Mouse (Mus musculus): ENCODE results near the gene Zfp503.

Zfp503 gene

DNA sequence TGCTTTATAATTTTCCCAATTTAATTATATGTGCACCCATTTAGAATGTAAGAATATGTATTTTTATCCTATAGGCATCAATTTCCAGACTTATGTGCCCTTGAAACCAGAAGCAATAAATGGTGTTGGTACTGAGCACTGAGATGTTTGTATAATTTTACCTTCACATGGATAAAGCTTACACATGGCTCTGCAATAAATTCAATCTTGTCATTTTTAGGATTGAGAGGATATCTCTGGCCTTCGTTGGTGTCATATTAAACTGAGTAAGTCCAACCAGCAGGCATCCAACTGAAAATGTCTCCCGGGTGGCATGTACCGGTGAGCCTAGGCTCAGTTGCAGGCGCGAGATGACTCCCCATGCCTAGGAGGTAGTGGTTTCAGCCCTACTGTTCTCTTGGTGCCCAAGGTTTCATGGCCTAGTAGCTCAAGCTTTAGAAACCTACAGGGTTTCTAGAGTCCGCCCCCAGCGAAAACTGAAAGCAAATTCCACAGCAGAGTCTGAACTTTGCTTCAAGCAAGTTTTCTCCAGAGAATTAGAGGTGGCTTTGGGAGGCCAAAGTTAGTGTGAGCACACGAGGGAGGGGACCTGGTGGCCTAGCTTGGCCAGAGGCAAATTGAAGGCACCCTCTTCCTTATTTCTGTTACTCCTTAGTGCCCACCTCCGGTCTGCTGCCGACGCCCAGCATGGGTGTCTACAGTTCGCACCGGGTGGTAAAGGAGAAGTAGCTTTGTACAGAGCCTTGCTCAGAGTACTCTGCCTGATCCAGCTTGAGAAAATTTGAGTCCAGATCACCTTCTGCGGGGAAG, 4.1 kb upstream of the Zfp503 start:
- no peak for DNase-seq (ENCODE audit: low read depth)

DNA sequence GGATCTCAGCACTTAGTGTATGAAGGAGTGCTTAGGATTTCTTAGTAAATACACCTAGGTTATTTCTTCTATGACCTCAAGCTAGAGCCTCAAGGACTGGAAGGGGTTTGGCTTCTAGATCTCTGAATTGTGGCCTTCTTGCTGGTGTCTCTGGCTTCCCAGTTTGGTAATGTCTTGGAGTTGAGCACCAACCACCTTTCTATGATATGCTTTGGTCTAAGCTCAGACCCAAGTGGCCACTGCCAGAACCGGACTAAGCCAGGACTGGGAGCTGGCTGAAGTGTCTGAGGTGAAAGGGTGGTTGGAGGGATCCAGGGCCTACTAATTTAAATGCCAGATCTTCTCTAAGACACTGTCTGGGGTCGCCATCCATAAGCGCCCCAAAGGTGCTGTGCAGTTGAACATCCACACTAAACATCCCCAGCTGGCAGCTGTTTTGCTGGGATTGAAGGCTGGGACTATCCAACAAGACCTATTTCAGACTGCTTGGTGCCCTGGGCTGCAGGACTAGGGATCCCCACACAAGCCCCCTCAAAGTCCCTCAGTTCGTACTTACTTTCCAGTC, 3.0 kb upstream of the Zfp503 start:
- no peak for DNase-seq (ENCODE audit: low read depth)

DNA sequence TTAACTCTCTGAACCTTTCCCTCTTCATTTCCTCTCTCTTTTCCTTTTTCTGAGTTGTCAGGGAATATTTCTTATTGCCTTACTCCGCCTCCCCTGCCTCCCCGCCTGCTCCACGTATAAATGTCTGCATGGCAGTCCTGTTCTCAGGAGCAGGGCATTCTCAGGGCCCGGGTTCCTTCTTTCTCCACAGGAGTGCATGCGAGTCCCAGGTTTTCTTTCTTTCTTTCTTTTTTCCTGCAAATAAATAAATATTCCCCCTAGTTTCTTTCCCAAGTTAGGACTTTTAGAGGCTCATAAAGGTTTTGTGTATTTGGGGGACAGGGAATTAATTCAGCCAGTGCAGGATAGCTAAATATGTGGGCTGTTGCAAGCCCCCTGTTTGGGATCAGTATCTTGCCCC, 2.5 kb upstream of the Zfp503 start:
- no peak for DNase-seq (ENCODE audit: low read depth)

DNA sequence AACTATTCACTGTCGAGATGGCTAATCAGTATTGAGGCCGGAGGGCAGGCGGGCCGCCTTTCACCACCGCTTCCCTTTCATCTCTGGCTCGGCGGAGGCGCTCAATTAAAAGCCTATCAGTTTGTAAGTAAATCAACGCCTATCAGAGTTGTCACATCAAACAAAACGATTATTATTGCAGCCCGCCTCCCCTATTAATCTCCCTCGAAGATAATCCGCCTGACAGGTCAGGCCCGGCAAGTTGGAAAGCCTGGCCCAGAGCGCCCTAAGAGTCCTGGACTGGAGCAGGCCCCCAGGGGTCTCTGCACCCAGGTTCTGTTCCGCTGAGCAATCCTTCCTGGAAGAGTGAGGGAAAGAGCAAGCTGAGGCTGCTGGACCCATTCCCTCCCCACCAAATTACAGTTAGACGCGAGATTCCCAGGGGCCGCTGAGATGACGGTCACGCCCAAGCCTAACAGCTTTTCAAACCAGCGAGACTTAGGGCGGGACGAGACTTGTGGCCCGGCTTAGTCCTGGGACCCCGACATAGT, 1.9 kb upstream of the Zfp503 start:
- no peak for DNase-seq (ENCODE audit: low read depth)

DNA sequence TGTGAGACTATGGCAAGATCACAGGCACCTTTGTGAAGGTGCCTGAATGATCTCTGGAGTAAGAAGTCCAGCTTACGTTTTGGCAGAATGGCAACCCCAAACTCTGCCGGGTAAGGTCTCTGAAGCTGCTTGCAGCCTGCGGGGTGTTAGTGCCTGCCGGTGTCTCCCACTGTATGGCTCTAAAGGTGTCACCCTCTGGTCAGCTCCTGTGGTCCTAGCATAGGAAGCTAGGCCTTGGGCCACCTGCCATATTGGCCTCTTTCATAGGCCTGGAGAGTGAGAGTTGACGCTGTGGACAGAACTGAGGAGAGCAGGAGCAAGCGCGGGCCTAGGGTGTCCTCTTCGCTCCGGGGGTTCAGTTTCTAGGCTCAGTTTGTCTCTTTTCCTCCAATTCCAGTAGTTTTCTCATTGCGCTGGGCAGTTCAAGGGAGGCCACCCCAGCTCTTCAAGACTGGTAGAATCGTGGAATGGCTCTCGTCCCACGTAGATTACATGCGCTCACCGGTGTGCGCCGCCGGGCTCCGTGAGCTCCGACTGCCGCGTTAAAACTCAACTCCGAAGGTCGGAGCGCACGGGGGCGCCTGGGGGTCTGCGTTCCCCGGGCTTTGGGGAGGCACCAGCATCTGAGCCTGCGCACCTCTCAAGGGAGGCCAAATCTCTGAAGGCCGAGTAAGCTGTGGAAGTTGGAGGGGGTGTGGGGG, 1.1 kb upstream of the Zfp503 start:
- DNase-seq (ENCODE audit: low read depth), result no peak

DNA sequence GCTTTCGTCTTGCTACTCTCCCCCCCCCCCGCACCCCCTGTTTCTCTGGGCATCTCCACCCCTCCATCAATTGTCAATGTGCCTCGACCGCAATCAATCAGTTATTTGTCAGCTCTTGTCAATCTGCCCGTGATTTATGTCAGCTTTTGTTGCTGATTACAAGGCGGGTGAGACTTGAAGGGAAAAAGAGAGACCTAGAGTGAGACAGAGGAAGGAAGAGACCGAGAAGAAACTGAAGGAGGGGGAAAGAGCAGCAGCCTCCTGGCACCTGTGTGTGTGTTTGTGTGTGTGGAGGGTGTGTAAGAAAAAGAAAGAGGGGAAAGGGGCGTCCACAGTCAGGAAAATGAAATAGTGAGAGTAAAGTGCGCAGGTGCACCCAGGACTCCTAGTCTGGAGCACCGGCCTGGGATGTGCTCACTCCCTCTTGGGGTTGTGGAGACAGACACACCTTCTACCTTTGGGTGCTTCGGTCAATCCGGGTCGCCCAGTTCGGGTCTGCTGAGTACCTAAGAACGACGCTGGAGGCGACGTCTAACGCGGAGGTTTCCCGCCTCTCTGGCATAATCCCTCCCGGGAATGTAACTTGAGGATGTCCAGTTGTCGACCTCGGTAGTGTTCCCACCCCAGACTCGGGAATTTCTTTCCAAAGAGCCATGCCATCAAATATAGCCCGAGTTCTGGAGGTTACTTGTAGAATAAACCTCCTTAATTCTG, 667 bp downstream of the Zfp503 start:
- no peak for DNase-seq (ENCODE audit: low read depth)

DNA sequence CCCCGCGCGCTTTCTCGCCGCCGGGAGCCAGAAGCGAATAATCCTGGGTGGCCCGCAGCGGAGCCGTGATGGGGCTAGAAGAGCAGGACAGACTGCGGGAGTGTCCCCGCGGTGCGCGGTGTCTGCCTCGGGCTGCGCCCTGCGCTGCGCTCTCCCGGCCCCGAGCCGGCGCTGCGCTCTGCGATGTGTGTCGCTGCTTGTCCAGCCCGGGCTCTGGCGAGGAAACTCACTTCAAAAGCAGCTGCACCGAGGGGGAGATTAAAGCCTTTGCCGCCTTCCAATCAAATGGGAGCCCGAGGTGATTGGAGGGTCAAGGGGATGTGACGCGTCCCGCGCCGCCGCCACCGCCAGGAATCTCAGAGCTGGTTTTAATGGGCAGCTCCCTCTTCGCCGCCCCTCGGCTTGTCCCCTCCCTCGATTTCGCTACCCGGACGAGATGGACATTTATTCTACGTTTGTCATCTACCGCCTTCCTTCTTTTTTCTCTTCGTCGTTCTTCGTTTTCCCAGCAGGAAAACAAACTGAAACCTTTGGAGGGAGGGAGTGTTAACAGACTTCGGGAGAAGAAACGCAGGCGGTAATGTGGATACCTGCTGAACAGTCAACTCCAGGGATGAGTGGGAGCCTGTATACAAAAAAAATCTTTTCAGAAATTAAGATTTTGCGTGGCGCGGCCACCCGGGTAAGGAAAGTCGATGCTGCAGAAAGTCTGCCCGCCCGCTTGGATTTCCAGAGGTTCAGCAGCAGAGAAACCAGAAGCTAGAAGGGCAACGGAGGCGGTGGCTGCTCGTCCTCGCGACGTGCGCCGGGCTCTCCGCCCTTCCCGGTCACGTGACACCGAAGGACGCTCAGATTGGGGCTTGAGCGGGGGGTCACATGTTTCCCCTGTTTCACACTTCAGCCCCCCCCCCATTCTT, 1.5 kb downstream of the Zfp503 start:
- DNase-seq (ENCODE audit: low read depth), result no peak

DNA sequence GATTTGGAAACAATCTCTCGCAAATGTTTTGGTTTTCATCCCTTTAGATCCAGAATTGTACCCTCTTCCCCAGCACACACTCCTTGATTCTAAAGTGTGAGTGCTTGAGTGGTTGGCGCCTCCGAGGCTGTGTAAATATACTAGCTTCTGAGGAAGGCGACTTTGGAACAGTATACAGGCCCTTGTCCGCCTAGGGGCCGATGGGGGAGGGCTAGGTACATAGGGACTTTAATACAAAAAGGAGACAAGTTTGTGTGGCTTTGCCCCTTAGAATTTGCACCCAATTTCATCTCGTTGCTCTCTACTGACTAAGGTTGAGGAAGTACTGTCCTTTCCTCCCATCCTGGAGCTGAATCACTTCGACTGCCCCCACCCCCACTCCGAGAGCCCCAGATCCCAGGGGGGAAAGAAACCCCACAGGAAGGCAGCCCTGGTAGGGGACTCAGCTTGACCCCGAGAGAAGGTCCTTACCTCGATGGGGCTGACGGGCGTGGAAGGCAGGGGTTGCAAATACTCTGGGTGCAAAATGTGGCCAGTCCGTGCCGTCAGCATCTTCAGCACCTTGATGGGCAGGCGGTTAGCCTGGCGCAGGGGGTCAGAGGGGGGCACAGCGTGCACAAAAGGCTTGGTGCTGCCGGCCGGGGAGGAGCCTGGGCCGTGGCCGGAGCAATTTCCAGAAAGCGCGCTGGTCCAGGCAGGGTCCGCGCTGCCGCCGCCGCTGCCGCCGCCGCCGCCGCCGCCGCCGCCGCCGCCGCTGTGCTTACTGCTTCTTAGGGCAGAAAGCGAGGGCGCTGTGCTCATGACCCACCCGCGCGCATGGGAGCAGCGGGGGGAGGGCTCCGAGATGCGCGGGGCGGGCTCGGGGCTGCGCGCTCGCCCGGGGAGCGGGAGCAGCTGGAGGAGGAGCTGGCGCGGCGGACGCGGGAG, 2.4 kb downstream of the Zfp503 start:
- no peak for DNase-seq (ENCODE audit: low read depth)

DNA sequence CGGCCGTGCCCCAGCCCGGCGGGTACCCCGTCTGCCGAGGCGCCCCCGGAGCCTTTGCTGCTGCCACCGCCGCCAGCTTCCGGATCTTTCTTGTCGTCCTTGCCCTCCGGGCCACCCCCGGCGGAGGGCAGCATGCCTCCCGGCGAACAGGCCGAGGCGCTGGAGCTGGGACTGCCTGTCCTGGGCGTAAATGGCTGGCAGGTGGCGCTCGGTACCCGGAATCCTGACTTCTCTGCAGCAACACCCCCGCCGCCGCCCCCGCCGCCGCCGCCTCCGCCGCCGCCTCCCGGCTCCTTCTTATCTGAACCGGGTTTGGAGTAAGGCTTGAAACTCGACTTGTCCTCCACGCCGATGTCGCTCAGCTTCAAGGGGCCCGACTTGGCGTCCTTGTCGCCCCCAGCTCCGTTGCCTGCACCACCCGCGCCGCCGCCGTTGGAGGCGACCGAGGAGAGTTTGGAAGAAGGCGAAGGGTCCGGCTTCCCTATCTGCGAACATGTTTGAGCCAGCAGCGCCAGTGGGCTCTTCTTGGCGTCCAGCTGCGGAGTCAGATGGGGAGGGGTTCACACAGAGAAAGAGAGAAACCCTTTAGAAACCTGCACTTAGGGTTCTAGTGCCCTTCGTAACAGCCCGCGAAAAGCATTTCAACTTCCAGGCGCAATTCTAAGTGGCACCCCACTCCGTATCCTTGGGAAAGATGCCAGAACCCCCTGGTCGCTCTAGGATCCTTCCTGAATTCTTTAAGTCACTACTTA, 3.2 kb downstream of the Zfp503 start:
- DNase-seq (ENCODE audit: low read depth), result no peak

DNA sequence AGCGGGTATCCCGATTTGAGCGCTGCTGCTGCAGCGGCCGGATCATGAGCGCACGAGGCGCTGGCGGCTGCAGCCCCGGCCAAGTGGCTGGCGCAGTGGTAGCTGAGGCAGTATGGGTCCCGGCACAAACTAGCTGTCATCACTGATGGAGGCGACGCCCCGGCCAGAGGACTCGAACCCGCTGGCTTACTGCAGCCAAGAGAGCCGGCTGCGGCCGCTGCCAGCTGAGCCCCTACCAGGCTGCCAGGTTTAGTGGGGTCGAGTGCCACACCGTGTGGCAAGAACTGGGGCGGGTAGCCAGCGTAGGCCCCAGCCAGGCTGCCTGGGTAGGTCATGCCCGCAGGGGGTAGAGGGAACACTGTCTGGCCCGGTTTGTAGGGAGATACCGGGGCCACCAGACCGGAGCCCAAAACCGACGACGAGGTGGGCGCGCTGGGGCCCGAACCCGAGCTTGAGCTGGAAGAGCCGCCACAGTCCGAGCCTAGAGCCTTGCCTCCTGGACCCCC, 3.9 kb downstream of the Zfp503 start:
- DNase-seq (ENCODE audit: low read depth), result no peak

DNA sequence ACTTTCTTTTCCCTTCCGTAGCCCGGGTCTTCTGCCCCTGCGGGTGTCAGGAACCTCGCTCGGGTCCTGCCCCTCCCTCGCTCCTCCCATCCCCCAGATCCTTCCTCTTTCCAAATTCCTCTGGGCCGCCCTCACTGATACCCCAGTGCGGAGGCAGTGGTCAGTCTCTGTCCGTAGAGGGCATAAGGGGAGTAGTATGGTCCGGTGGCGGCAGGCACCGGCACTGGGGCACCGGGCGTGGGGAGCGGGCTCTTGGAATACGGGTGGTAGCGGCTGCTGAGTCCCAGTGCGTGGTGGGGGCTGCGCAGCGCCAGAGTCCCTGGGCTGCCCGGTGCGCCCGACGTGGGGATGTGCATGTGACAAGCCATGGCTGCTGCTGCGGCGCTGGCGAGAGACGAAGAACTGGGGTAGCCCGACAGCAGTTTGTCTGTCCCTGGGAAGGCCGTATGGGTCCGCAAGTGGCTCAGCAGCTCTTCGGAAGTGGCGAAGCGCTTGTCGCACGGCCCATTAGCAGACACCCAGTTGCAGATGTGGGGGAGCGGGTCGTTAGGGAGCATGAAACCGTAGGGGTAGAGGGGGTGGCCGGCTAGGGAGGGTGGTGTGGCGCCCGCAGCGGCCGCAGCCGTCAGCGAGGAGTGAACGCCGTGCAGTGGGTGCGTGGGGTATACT, 4.5 kb downstream of the Zfp503 start:
- no peak for DNase-seq (ENCODE audit: low read depth)

DNA sequence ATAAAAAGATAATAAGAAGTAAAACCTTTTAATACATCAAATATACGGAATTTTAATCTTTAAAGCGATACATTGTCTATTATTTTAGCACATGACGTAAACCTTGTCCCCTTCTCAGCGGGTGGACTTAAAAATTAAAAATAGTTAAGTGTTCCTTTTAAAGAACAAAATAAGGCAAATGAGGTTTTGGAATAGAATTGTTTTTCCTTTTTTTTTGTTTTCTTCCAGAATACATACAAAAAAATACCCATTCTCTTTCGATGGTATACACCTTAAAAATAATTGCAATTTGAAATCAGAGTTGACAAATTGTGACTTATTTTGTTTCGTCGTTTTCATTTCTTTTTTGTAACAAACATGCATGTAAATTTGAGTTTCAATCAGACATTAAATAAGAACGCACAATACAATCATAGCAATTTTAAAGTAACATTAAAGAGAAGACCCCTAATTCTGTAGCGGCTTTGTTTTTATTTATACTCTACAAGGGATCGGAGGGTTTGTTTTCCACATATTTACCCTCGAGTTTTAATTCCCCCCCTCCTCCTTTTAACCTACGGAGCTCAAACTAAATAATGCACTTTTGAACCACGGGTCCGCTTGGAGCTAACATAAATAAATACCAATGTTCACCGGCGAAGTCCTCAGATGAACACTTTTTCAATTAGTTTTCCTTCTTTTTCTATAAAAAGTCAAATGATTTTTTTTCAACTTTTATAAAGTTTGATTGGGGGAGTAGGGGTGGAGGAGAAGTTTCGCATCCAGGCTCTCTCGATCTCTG, 5.3 kb downstream of the Zfp503 start:
- no peak for DNase-seq (ENCODE audit: low read depth)

DNA sequence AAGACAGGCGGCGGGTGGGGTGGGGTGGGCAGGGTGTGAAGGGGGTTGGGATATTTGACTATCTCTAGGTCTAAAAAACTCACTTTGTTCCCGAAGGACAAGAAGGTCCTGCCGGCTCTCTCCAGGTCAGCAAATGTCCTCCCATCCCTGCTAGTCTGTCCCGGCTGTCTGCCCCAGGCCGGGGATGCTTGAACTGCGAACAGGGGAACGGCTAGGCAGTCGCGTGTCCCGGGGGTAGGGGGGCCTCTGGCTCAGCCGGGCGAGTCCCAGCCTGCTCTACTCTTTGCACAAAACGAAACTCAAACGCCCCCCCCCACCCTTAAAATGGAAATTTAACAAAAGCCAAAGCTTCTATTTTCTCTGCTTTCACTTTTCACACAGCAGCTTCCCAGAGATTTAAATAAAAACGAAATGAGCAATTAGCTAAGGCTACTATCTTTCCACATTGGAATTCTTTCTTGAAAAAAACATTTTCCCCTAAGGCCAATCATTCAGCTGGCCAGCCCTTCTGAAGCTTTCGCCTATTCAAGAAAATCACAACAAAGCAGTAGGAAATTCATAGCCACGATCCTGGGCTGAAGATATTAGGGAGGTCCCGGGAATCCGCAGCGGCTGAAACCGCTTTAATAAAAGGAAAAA, 6.0 kb downstream of the Zfp503 start:
- no peak for DNase-seq (ENCODE audit: low read depth)

DNA sequence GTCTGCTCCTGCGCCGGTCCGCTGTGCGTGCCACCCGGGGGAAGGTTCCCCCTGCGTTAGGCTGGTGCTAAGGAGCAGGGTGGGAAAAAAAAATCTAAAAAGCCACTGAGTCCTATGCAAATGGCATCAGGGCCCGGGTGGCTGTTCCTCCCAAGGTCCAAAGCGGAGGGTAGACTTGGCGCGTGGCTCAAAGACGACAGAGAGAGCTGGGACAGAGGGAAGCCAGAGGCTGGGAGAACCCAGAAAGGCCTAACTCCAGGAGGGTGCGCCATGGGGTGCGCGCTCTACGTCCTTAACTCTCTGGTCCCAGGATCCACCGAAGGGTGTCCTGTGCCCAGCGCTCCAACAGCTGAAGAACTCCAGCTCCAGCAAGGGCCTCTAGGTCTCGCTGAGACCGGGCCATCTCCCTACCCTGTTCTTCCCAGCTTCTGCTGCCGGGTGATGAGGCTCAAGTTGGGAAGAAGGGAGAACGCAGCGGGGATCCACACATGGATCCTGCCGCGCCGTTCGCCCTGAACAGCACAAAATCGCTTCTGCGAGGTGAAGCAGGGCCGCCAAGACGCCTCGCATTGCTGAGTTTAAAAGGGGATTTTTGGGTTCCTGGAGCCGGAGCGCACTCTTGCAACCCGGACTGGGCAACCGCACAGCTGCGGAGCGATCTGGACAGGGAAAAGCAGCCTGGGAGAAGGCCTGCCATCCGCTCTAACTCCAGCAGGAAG, 6.7 kb downstream of the Zfp503 start:
- no peak for DNase-seq (ENCODE audit: low read depth)

DNA sequence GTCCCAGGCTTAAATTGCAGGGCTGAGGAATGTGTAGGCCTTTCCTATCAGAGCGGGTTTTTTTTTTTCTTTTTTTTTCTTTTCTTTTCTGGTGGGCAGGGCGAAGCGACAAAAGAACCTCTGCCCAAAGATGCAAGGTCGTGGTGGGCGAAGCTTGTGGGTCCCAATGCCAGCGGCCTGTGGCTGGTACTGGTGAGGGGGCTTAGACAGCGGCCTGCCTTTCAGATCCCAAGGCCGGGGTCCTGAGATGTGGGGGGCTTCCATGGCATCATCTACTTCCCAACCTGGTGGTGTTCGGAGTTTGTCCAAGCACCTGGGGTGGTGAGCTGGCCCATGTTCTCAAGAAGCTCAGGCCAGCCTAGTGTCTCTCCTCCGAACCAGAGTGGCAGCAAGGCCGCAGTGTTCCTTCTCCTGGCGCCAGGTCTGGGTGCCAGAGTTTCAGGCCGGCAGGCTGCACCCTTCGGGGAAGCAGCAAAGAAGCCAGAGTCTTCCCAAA, 7.3 kb downstream of the Zfp503 start:
- DNase-seq (ENCODE audit: low read depth), result no peak

DNA sequence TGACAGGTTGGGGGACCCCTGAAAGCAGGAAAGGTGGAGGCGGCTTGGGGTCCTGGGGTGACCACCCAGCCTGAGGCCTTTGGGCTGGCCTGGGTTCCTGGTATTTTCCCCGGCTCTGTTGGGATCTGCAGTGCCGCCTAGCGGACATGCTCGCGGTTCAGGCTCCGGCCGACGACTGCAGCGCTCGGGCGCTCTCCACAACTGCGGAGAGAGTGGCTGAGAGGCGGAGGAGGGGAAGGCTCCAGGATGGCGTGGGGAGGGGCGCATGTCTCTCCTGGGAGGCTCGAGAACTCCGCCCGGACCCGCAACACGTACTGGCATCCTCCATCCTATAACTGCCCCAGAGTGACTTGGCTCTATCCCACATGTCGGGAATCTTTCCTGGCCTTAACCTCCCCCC, 7.9 kb downstream of the Zfp503 start:
- DNase-seq (ENCODE audit: low read depth), result no peak

DNA sequence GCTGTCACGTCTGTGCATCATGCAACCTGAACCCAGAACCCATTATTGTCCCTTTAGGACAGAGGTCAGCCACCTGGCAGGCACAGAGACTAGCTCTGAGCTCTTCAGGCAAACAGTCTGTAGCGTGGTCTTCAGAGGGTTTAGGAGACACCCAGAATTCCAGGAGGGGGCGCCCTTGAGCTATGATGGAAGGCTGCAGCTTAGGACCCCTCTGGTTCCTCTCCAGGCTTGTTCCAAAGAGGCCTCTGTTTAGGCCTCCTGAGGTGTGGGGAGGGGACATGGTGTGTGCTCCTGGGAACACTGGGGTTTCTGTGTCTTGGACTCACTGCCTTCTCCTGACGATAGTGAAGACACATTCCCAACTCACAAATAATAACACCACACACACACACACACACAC, 20.4 kb downstream of the Zfp503 start:
- DNase-seq (ENCODE audit: low read depth), result peak; percentile 65

Measured in c-Kit-positive CD71-negative TER-119-negative erythroid progenitor cells, embryonic 14.5 days (primary cell).